Mouse (Mus musculus): ENCODE results near the gene Chchd1.

DNA sequence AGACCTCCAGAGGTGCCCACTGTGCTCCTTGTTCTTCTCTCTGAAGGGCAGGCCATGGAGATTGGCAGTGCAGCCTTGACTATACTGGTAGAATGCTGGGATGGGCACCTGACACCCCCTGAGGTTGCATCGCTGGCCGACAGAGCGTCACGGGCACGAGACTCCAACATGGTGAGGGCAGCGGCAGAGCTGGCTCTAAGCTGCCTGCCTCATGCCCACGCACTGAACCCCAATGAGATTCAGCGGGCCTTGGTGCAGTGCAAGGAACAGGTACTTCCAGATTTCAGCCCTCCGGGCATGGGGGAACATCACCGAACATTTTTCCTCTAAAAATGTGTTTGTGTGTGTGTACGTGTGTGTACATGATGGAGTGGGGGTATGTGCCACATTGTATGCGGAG is 17.0 kb downstream of the Chchd1 start:
- TF ChIP-seq CTCF (IDR thresholded peaks at IDR 0.05; ENCODE audit: insufficient read depth, low read depth, low read length) = no peak
- no peak for TF ChIP-seq POLR2A (IDR thresholded peaks at IDR 0.05; ENCODE audit: insufficient read depth, low read depth, low read length)
